Mouse (Mus musculus): ENCODE results near the gene Nodal. TPM values are rescaled to one million over a fixed set of nuclear protein-coding genes. Genes with fewer than 3 reads are reported as not detected.
"Not testable (repeated sequence)": the region's sequence is repeated elsewhere in the genome, so short reads cannot be mapped to it uniquely, and the experiment has no call there.

The Nodal gene
- total RNA-seq, 2 experiments from 2014 or later = 0.25 TPM; not detected in 1

- no peak for DNase-seq (ENCODE audit: low spot score in 2 of 2)
Observed at GRCm38 (mm10) chr10:61426251-61426757, 8.5 kb downstream of the Nodal start.

GRCm38 (mm10) chr10:61427951-61428350 is 10.2 kb downstream of the Nodal start:
- no peak for DNase-seq (ENCODE audit: low spot score in 2 of 2)

GRCm38 (mm10) chr10:61428416-61428815 is 10.6 kb downstream of the Nodal start:
- DNase-seq (ENCODE audit: low spot score in 2 of 2) = no peak

- DNase-seq (ENCODE audit: low spot score in 2 of 2) = no peak
Observed at GRCm38 (mm10) chr10:61429043-61429442, 11.3 kb downstream of the Nodal start.

- DNase-seq (ENCODE audit: low spot score in 2 of 2) = no peak
Observed at GRCm38 (mm10) chr10:61431375-61431774, 13.6 kb downstream of the Nodal start.

- DNase-seq (ENCODE audit: low spot score in 2 of 2) = no peak
Observed at GRCm38 (mm10) chr10:61440202-61440800, 22.5 kb downstream of the Nodal start.

- no peak for DNase-seq (ENCODE audit: low spot score in 2 of 2)
Observed at GRCm38 (mm10) chr10:61443456-61443855, 25.7 kb downstream of the Nodal start.

- DNase-seq (ENCODE audit: low spot score in 2 of 2) = no peak
Observed at GRCm38 (mm10) chr10:61443876-61444275, 26.1 kb downstream of the Nodal start.

GRCm38 (mm10) chr10:61445016-61445415 is 27.2 kb downstream of the Nodal start:
- no peak for DNase-seq (ENCODE audit: low spot score in 2 of 2)

- no peak for DNase-seq (ENCODE audit: low spot score in 2 of 2)
Observed at GRCm38 (mm10) chr10:61447581-61448353, 30.0 kb downstream of the Nodal start.

GRCm38 (mm10) chr10:61448834-61449233 is 31.1 kb downstream of the Nodal start:
- no peak for DNase-seq (ENCODE audit: low spot score in 2 of 2)

GRCm38 (mm10) chr10:61451463-61451930 is 33.7 kb downstream of the Nodal start:
- DNase-seq (ENCODE audit: low spot score in 2 of 2) = peak in 1 of 2 experiments; percentile 29

GRCm38 (mm10) chr10:61451931-61452617 is 34.3 kb downstream of the Nodal start:
- peak; percentile 36 to 55 for DNase-seq (ENCODE audit: low spot score in 2 of 2)

- DNase-seq (ENCODE audit: low spot score in 2 of 2) = peak; percentile 96 to 98
Observed at GRCm38 (mm10) chr10:61452645-61453044, 34.9 kb downstream of the Nodal start, which contains the start of gene Eif4ebp2. Gene Eif4ebp2, minus strand, starts transcription at chr10:61452661.

- not testable (repeated sequence) for DNase-seq (ENCODE audit: low spot score in 2 of 2)
Observed at GRCm38 (mm10) chr10:61453171-61453570, 35.4 kb downstream of the Nodal start.

- DNase-seq (ENCODE audit: low spot score in 2 of 2) = no peak
Observed at GRCm38 (mm10) chr10:61457182-61457581, 39.4 kb downstream of the Nodal start.

- DNase-seq (ENCODE audit: low spot score in 2 of 2) = no peak
Observed at GRCm38 (mm10) chr10:61465009-61465408, 47.2 kb downstream of the Nodal start.

GRCm38 (mm10) chr10:61466242-61466641 is 48.5 kb downstream of the Nodal start:
- no peak for DNase-seq (ENCODE audit: low spot score in 2 of 2)

- DNase-seq (ENCODE audit: low spot score in 2 of 2) = no peak
Observed at GRCm38 (mm10) chr10:61466873-61467272, 49.1 kb downstream of the Nodal start.

- no peak for DNase-seq (ENCODE audit: low spot score in 2 of 2)
Observed at GRCm38 (mm10) chr10:61468900-61469299, 51.1 kb downstream of the Nodal start.

GRCm38 (mm10) chr10:61473640-61474039 is 55.9 kb downstream of the Nodal start:
- DNase-seq (ENCODE audit: low spot score in 2 of 2) = no peak

GRCm38 (mm10) chr10:61474344-61474743 is 56.6 kb downstream of the Nodal start:
- no peak for DNase-seq (ENCODE audit: low spot score in 2 of 2)

Measured in gastrocnemius, postnatal 4 days (tissue).